Comparison of ENCODE assay signal across 21 mouse cellular contexts in genomic region chr14:22600166-22600565, GRCm38 (mm10).
DNase-seq lines count a peak whose midpoint lies in the region; ATAC-seq and TF ChIP-seq lines count a peak whose summit lies in the region.
"Had no signal": no experiment of that assay in that cellular context is flagged by ENCODE, and none has a peak within 500 bp of the region (broad histone marks: within the 10 kb centered on the region; RNA-seq: fewer than 3 reads in every experiment).

No protein-coding gene starts in this region.

- H3K9ac ChIP-seq in hindbrain, postnatal 0 days (replicated peaks; ENCODE audit: low read length): no peak overlapping the region
- H3K9ac ChIP-seq: forebrain, embryonic 15.5 days; hindbrain, embryonic 13.5 days had no signal

- no peak for ATAC-seq in hindbrain, postnatal 0 days
- ATAC-seq: forebrain, embryonic 15.5 days; hindbrain, embryonic 16.5 days; inflammation-experienced regulatory T-cells, adult 6 months; intestine, embryonic 16.5 days; Patski had no signal

- peak; percentile 49 for DNase-seq in embryo, embryonic 10 days (ENCODE audit: low spot score)
- no peak for DNase-seq in embryo, embryonic 10.5 days (ENCODE audit: low spot score)
- DNase-seq in hindbrain, postnatal 0 days (ENCODE audit: low spot score): peak; percentile 20
- no peak for DNase-seq in hindbrain, embryonic 10.5 days (ENCODE audit: low spot score)
- peak; percentile 63 for DNase-seq in retina, postnatal 1 day
- no peak for DNase-seq in retina, embryonic 14.5 days (ENCODE audit: low spot score)
- DNase-seq: adrenal gland, postnatal 10 days; adrenal gland, postnatal 36 days; cerebellum, adult 11 months; cerebellum, adult 2 months; cerebellum, adult 9-11 months; cerebellum, postnatal 25 days; gastrocnemius, postnatal 25 days; heart, adult 2 months had no signal

- no peak overlapping the region for H3K27ac ChIP-seq in hindbrain, postnatal 0 days
- H3K27ac ChIP-seq in hindbrain, embryonic 10.5 days: no peak overlapping the region
- H3K27ac ChIP-seq: forebrain, embryonic 15.5 days; heart, adult 2 months; hindbrain, embryonic 13.5 days had no signal

- no peaks in the 10 kb centered on the region for H3K27me3 ChIP-seq in hindbrain, postnatal 0 days (ENCODE audit: insufficient read depth, low read length)
- H3K27me3 ChIP-seq in hindbrain, embryonic 10.5 days (ENCODE audit: insufficient read depth, poor library complexity, severe bottlenecking): no peaks in the 10 kb centered on the region
- H3K27me3 ChIP-seq: forebrain, embryonic 15.5 days; Patski had no signal

- no peak overlapping the region for H3K4me2 ChIP-seq in hindbrain, postnatal 0 days (ENCODE audit: low read depth, low read length)
- H3K4me2 ChIP-seq: forebrain, embryonic 15.5 days; heart, embryonic 11.5 days; hindbrain, embryonic 13.5 days had no signal

- no peaks in the 10 kb centered on the region for H3K9me3 ChIP-seq in hindbrain, postnatal 0 days (ENCODE audit: low read length)
- peaks cover 3% of the 10 kb centered on the region; the same call in 1 of the 2 replicates for H3K9me3 ChIP-seq in hindbrain, embryonic 10.5 days
- H3K9me3 ChIP-seq: hindbrain, embryonic 13.5 days had no signal

- 19% methylated on average over 3 of the region's 3 CpGs for WGBS in hindbrain, postnatal 0 days
- WGBS in hindbrain, embryonic 10.5 days: 37% methylated on average over 3 of the region's 3 CpGs

- peaks cover 6% of the 10 kb centered on the region; the same call in 1 of the 2 replicates for H3K4me1 ChIP-seq in hindbrain, postnatal 0 days (ENCODE audit: insufficient read depth, low read length)
- H3K4me1 ChIP-seq in hindbrain, embryonic 10.5 days (replicated peaks): peaks cover 16% of the 10 kb centered on the region; the same call in 1 of the 2 replicates

- no peak for TF ChIP-seq CTCF in hindbrain, postnatal 0 days (IDR thresholded peaks at IDR 0.05; ENCODE audit: low read depth)

- no peak overlapping the region for H3K4me3 ChIP-seq in hindbrain, postnatal 0 days (ENCODE audit: low read length)
- H3K4me3 ChIP-seq in hindbrain, embryonic 10.5 days: no peak overlapping the region
- H3K4me3 ChIP-seq: forebrain, embryonic 15.5 days; heart, adult 2 months; hindbrain, embryonic 13.5 days had no signal

- no peaks in the 10 kb centered on the region for H3K36me3 ChIP-seq in hindbrain, postnatal 0 days (ENCODE audit: insufficient read depth, low read length)
- H3K36me3 ChIP-seq in hindbrain, embryonic 10.5 days: no peaks in the 10 kb centered on the region
- H3K36me3 ChIP-seq: forebrain, embryonic 15.5 days; hindbrain, embryonic 13.5 days had no signal

Comparison
In these comparisons a context has a peak if more than half of its experiments do, and no peak if none do; other contexts are left out.
1. DNase-seq: peak in embryo, embryonic 10 days (single experiment), hindbrain, postnatal 0 days (single experiment) and retina, postnatal 1 day (single experiment); none in embryo, embryonic 10.5 days (single experiment), hindbrain, embryonic 10.5 days (single experiment) and retina, embryonic 14.5 days (single experiment).